Mouse (Mus musculus) cerebellum, adult 9-11 months (tissue): ENCODE measurements at regions not wholly inside any gene's neighbourhood (a gene's known extent, or its start where the extent isn't known, plus 50 kb on each side); places are given as distances from the start of the nearest gene placed in this dataset.

ENCODE experiments used
- DNase-seq: peaks from one replicate; pipeline ENCODE4 v3.0.0; 2022

DNA sequence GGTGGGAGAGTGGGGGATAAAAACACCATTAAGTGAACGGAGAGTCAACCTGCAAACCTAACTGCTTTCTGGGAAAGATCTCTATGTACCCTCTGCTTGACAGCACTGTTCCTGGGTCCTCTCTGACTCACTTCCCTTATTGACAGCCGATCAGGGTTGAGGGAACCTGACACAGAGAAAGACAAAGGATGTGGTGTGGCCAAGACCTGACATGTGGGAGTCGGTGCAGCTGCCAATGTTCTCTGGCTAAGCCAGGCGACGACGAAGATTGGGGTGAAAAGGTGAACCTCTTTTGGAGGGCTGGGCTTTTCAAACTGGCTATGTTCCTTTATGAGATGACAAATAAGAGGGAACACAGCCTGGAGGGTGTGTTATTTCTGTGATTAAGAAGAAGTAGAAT lies 318.6 kb upstream of the Usp25 start:
- DNase-seq: no peak

GRCm38 (mm10) chr16:76687735-76688447 lies 314.3 kb upstream of the Nrip1 start:
- DNase-seq: no peak

DNA sequence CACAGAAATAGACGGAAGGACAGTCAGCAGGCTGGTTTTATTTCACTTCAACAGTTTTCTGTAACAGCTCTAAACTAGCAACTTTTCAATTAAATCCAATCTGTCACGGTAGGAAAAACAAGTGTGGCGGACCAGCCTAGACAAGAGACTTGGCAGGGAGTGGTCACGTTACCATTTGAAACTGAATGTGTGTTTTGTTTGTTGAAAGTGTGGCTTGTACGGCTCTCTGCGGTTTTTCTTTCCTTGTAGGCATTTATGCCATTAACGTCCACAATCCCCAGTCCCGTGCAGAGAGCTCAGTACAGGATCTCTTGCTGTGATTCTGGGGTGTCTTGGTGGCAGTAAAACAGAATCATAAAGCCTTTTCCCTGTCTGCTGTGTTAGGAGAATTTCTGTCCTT lies 311.9 kb upstream of the Nrip1 start:
- DNase-seq: no peak

- DNase-seq: no peak
Measured at GRCm38 (mm10) chr16:76680061-76680911, 306.7 kb upstream of the Nrip1 start.

DNA sequence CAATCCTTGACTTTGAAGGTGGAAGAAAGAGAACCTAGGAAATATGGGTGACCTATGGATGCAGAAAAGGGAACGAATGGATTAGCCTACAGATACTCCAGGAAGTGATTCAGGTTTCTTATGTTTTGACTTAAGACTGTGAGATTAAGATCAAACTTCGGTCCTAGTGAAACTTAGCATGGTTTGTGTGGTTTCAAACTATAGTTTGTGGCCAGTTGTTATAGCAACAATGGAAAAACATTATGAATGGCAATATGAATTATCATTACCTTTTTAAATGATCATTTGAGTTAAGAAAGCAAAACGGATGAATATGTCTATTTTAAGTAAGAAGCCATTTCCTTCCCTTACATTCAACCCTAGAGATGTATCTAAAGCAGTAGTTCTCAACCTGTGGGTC lies 305.3 kb upstream of the Nrip1 start:
- DNase-seq: no peak

GRCm38 (mm10) chr16:76669795-76670194 lies 296.2 kb upstream of the Nrip1 start:
- no peak for DNase-seq

GRCm38 (mm10) chr16:76667046-76667445 lies 293.4 kb upstream of the Nrip1 start:
- no peak for DNase-seq

DNA sequence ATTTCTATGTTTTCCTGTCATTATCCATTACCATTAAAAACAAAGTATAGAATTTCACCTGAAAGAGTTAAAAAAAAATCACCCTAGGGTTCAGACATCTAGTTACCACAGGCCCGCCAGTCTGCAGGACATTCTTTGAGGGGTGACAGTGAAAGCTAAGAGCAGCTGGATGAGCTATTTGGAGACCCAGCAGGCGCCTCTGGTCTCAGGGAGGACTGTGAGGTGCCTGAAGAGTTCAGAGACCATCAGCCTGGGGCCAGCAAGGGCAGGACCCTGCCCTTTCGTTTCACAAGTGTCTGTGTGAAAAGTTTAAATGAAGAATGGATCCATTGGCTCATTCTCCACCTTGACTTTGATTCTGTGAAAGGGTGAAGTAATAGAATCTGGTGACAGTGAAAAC lies 281.5 kb upstream of the Nrip1 start:
- no peak for DNase-seq

DNA sequence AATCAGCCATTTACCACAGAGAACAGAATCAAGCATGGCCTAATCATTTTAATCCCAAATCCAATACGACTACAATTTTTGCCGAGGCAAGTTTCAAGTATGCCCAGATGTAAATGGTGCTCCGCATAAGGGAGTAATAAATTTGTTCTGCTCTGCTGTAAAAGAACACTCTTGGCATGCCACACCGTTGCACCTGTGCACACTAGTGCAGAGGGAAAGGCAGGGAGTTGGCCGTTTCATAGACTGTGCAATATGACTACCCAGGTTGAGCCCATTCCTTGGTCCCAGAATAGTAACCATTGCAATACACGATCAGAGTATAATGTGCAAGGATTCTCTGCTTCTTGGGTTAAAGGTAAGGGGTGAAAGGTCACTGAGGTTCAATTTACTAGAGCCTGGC lies 270.7 kb upstream of the Nrip1 start:
- DNase-seq: no peak

- DNase-seq: no peak
Measured at GRCm38 (mm10) chr16:76643801-76644200, 270.2 kb upstream of the Nrip1 start.

DNA sequence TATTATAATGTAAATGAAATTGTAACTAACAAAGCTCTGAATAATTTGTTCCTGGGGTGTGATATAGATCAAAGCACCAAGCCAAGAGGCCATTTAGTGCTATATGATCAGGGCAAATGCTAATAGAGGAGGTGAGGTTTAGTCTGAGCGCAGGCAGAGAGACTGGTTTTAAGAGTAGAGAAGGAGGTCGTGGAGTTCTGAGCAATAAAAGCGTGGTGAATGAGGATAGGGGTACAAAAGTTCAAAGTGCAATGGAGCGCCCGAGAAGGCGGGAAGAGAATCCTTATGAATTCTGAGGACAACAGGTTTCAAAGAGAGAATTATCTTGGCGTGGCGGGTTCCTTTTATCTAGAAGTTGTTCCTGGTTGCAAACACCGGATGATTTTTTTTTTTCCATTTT lies 261.5 kb upstream of the Nrip1 start:
- no peak for DNase-seq

- no peak for DNase-seq
Measured at GRCm38 (mm10) chr16:76634196-76634698, 260.6 kb upstream of the Nrip1 start.

DNA sequence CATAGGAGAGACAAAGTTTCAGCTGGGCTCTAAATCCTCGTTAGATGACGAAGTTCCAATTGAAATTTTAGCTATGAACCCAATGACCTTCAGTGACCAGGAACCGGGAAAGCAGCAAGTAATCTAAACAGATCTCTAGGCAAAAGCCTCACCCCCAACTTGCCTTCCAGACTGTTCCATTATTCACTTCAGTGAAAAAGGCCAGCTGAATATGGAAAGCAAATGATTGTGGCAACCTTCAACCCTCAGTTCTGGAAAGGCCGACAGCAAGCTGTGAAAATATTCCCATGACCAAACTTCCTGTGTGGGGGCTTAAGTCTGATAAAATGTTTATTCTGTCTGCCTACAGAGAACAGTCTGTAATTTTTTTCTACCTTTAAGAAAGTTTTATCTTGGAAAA lies 252.5 kb upstream of the Nrip1 start:
- no peak for DNase-seq

- no peak for DNase-seq
Measured at GRCm38 (mm10) chr16:76621715-76622114, 248.1 kb upstream of the Nrip1 start.

- DNase-seq: no peak
Measured at GRCm38 (mm10) chr16:76618295-76618694, 244.7 kb upstream of the Nrip1 start.

DNA sequence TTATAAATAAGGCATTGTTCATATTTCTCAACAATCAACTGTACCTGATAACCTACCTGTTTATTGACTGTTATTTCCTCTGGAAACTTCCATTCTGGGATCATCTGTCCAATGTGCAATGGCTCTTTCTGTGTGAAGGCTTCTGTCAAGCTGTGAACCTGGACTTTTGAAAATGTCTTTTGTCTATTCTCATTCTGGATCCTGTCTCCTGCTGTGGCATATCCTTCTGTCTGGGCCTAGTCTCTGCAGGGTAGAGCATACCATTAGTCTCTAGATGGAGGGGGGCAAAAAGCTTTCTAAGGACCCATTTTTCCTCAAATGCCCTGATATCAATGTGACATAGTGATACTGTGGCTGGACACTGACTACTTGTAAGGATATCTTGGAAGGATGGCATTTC lies 237.4 kb upstream of the Nrip1 start:
- DNase-seq: no peak

GRCm38 (mm10) chr16:76604914-76605313 lies 231.3 kb upstream of the Nrip1 start:
- no peak for DNase-seq

- no peak for DNase-seq
Measured at GRCm38 (mm10) chr16:76603846-76604258, 230.2 kb upstream of the Nrip1 start.

DNA sequence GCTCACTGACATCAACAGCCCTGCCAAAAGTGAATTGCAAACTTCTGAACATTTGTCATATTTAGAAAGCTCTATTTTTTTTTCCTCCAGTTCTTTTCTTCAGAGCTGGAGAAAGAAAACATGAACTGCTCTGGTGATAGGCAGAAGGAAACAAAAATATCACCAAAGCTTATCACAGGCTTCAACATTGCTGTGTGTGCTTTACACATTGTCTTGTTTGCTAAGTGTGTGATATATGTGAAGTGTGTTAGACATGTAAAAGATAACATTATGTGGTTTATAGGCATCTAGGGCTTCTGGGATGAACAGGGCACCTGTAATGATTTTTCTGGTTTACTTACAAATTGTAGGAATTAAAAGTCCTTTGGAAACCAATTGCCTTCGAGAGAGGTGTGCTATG lies 229.8 kb upstream of the Nrip1 start:
- DNase-seq: no peak

- DNase-seq: no peak
Measured at GRCm38 (mm10) chr16:76600131-76600530, 226.5 kb upstream of the Nrip1 start.

DNA sequence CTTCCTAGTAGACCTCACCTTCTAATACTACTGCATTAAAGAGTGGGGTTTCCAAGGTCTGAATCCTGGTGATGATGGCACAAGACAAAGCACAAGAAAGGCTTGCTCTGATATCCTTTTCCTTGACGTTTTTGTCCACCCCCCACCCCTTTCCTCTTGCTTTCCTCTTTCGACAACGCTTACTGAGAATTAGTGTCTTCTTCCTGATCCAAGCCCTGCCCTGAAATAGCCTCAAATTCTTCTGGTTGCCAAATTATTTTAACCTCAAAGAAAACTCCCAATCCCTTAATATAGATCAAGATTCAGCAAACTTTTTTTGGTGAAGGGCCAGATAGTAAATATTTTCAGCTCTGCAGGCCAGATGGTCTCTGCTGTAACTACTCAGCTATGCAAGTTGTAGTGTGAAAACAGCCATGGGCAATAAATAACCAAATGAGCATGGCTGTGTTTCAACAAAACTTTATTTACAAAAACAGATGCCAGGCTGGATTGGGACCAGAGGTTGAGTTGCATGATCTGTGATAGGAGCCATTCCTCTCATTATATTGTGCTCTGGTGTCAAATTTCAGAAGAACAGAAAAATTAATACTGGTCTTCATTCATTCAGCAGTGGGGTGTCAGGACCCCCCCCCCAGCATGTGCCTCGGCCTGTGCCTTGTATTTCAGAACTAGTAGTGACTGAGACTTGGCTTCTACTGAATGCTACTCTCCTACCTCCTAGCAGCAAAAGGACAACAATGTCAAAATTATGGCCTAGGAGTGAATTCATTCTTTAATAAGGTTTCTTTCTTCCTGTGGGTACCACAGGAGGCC lies 218.5 kb upstream of the Nrip1 start:
- DNase-seq: no peak

GRCm38 (mm10) chr16:76589791-76590190 lies 216.2 kb upstream of the Nrip1 start:
- no peak for DNase-seq

GRCm38 (mm10) chr16:76577206-76577605 lies 203.6 kb upstream of the Nrip1 start:
- DNase-seq: no peak
